Mouse (Mus musculus) retina, postnatal 1 day (tissue): ENCODE measurements around the gene Kdm5a.

ENCODE experiments used
- DNase-seq: peaks from one replicate; pipeline ENCODE4 v3.0.0-alpha.2; 2012

Kdm5a gene

GRCm38 (mm10) chr6:120472455-120473140 lies 108.7 kb downstream of the Kdm5a start:
- peak; percentile 75 for DNase-seq

GRCm38 (mm10) chr6:120473427-120473826 lies 109.5 kb downstream of the Kdm5a start:
- peak; percentile 47 for DNase-seq

GRCm38 (mm10) chr6:120475288-120475687 lies 111.4 kb downstream of the Kdm5a start:
- no peak for DNase-seq

- no peak for DNase-seq
These were observed 115.4 kb downstream of the Kdm5a start for GRCm38 (mm10) chr6:120479302-120479701.

- no peak for DNase-seq
These were observed 116.4 kb downstream of the Kdm5a start for GRCm38 (mm10) chr6:120480361-120480760.

GRCm38 (mm10) chr6:120481538-120481937 lies 117.6 kb downstream of the Kdm5a start:
- DNase-seq, result no peak

GRCm38 (mm10) chr6:120482021-120482420 lies 118.1 kb downstream of the Kdm5a start:
- no peak for DNase-seq

GRCm38 (mm10) chr6:120482756-120483155 lies 118.8 kb downstream of the Kdm5a start:
- DNase-seq, result no peak

- DNase-seq, result peak; percentile 69
These were observed 119.3 kb downstream of the Kdm5a start for GRCm38 (mm10) chr6:120483211-120483626.

GRCm38 (mm10) chr6:120485038-120485437 lies 121.1 kb downstream of the Kdm5a start:
- DNase-seq, result no peak

- peak; percentile 66 for DNase-seq
These were observed 122.2 kb downstream of the Kdm5a start for GRCm38 (mm10) chr6:120486051-120486510.

GRCm38 (mm10) chr6:120488647-120489046 lies 124.7 kb downstream of the Kdm5a start:
- DNase-seq, result no peak

GRCm38 (mm10) chr6:120489461-120489860 lies 125.5 kb downstream of the Kdm5a start:
- no peak for DNase-seq

GRCm38 (mm10) chr6:120491064-120491463 lies 127.1 kb downstream of the Kdm5a start:
- no peak for DNase-seq

- no peak for DNase-seq
These were observed 128.1 kb downstream of the Kdm5a start for GRCm38 (mm10) chr6:120491862-120492498.

- DNase-seq, result peak; percentile 60
These were observed 128.8 kb downstream of the Kdm5a start for GRCm38 (mm10) chr6:120492499-120493373.

GRCm38 (mm10) chr6:120493374-120494181 lies 129.7 kb downstream of the Kdm5a start, which contains the start of gene Tmem121b:
TSS of gene Tmem121b (minus strand) at chr6:120493807.
- DNase-seq, result peak; percentile 93
